Mouse (Mus musculus) ovary, postnatal 10 days (tissue): ENCODE measurements around the gene Morc4.

Source experiments
- DNase-seq: peaks from one replicate; pipeline ENCODE4 v3.0.0; 2022; ENCODE audit warnings: low spot score

The Morc4 gene

GRCm38 (mm10) chrX:139805918-139806317, 65.6 kb downstream of the Morc4 start:
- no peak for DNase-seq

- no peak for DNase-seq
Measured at GRCm38 (mm10) chrX:139803028-139803427, 68.4 kb downstream of the Morc4 start.

GRCm38 (mm10) chrX:139800406-139800878, 71.0 kb downstream of the Morc4 start, which contains the start of gene Cldn2:
TSS of gene Cldn2 (plus strand) at chrX:139800828.
- no peak for DNase-seq

- no peak for DNase-seq
Measured at GRCm38 (mm10) chrX:139799953-139800352, 71.5 kb downstream of the Morc4 start.

DNA sequence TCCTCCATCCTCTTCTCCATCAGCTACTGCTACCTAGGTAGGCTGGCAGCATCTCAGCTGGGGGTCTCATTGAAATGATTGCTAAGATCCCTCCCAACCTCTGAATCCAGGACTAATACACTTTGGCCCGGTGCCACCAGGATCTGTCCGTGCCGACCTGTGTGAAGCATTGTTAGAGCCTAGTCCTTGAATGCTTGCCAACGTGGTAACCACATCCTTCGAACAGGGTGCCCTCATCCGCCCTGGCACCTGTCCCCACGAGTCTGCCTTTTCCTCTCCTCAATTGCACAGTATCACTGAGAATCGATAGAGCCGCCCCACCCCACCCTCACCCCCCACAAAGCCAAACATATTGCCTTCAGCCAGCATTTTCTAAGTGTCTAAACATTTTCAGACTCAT, 73.6 kb downstream of the Morc4 start:
- no peak for DNase-seq

DNA sequence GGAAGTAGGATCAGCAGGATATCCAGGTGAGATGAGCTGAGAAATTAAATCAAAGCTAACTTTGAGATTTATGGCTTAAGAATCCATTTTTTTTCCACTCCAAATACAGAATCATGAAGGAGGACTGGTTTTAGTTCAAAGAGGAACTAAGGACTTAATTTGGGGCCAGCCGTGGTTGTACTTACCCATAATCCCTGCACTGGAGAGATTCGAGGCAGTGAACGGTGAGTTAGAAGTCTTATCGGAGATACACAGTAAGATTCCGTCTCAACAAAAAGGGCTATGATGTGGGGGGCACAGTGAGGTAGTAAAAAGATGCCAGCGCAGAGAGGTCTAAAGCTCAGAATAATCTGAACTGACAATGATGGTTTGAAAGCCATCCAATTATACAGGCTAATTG, 75.4 kb downstream of the Morc4 start:
- DNase-seq = no peak

- no peak for DNase-seq
Measured at GRCm38 (mm10) chrX:139794072-139794845, 77.2 kb downstream of the Morc4 start.

- DNase-seq = no peak
Measured at GRCm38 (mm10) chrX:139785764-139786163, 85.7 kb downstream of the Morc4 start.

- no peak for DNase-seq
Measured at GRCm38 (mm10) chrX:139783045-139783422, 88.4 kb downstream of the Morc4 start.

DNA sequence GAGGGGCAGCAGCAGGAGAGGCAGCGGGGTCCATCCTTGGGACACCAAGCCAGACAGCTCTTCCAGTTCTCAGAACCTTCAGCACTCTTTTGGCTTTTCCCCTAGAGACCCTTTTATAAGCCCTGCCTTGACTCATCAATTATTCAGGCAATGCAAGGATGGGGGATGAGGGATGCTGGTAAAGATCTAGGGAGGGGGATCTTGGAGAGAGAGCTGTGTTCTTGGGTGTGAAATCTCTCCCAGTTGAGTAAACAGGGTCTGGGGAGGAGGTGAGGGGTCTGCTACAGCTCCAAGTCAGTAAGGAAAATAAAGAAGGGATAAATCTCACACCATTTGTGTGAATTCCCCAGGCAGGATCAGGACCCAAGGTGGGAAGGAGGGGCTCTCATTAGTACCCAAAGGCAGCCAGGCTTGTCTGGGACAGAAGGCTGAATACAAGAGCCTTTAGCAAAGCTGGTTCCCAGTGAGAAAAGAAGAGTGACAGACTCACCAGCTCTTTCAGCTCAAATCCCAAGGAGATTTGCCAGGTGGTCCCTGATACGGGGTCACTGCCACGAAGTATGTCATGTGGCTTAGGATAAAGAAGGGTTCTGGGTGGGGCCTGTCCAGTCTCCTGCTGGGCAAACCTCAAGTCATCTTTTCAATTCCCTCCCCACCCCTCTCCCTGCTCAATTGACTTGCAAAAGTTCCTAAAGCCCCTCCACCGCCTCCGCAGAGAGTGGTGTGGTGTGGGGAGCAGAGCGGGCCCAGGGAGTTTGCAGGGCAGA, 89.0 kb downstream of the Morc4 start, which contains the start of gene Ripply1:
Gene Ripply1, minus strand, starts transcription at position 76 of the 767 bp plus-strand sequence.
- DNase-seq = no peak

DNA sequence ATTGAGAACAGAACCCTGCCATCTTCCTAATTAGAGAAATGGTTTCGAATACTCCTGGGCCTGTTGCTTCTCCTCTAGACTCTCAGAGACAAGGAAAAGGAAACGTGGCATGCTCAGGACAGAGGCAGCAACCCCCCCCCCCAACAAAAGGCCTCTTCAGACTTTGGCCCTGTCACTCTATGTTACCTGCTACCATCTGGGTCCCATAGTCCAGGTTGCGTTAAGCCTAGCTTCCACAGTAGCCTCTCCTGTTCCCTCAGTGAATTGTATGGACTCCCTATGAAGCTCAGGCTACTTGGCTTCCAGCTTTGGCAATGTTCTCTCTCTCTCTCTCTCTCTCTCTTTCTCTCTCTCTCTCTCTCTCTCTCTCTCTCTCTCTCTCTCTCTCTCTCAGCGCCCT, 89.9 kb downstream of the Morc4 start:
- DNase-seq = no peak

- no peak for DNase-seq
Measured at GRCm38 (mm10) chrX:139780988-139781387, 90.5 kb downstream of the Morc4 start.

GRCm38 (mm10) chrX:139779401-139779800, 92.1 kb downstream of the Morc4 start:
- no peak for DNase-seq

DNA sequence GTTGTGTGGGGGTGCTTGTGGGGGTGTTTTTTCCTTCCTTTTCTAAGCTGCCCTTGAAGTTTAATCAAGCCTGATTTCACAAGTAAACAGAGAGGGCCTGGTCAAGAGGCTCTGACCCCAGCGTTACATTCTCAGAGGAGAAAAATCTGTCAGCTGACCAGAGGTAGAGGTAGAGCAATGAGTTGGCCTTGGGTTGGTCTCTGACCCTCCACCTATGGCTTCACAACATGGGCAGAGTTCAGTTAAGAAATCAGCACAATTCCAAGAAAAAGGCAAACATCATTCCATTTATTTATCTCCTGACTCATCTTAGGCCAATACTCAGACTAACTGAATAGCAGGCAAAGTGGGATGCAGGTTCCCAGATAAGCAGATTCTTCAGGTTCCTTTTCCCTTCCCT, 92.6 kb downstream of the Morc4 start:
- DNase-seq = no peak

DNA sequence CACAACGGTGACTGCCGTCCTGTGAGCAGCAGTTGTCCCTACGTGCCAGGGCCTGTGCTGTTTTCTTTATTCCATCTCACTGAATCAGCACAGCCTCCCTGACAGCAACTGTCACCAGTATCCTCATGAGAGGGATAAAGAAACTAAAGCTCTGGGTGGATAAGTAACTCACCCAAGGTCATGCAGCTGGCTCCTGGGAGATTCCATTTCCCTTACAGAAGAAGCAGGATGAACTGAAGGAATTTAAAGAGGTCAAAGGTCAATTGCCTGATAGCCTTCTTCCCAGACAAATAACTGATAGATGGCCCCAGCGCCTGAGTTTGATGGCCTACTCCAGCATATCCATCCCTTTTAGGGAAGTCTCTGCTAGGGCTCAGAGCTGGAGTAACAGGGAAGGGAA, 94.1 kb downstream of the Morc4 start:
- DNase-seq = no peak

- DNase-seq = no peak
Measured at GRCm38 (mm10) chrX:139775084-139775612, 96.3 kb downstream of the Morc4 start.

DNA sequence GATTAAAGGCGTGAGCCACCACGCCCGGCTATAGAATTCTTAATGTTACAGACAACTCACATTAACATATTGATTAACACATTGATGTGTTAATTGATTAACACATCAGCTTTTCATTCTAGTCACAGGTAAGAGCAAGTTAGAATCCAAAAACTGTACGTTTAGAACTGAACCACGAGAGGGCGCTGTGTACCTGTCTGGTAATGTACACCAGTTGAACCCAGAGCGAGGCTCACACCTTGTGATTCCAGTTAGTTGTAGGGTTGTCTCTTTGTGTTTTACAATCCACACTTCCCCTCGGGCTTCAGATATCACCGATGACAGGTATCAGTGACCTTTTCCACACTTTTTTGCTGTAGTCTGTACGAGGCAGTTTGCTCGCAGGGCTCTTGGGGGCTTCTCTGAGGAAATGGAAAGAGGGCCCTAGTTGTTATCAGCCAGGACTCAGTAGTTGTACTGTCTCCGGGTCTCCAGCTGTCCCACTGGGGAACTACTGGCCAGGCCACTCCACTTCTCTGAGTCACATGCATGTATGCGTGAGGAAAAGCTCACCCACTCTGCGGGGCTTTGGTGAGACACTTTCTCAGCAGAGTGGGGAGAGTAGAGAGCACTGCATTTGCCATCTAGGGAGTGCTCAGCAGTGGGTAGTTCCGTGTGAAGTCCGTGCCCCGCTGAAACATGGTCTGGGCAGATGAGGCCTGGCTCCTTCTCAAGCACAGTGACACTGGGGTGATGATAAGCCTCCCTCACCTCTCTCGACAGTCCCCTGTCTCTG, 97.0 kb downstream of the Morc4 start:
- no peak for DNase-seq
